Mouse (Mus musculus): ENCODE measurements around the gene Hdac4.

DNA sequence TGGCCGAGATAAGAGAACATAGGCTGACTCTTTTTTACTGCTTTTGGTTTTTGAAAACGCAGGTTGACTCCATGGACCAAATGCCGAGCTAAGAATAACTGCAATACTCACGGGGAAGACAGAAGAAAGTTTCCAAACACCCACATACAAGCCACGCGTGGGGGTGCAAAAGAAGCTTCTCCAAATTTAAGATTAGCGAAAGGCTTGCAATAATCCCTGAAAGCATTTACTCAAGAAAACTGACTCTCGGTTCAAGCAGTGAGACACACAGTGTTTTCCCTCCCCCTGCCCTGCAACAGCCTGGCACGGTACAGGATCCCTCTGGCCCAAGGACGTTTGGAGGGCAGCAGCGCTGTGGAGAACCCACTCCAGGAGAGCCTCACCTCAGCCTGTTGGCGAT is 315.3 kb downstream of the Hdac4 start:
- TF ChIP-seq CTCF (IDR thresholded peaks at IDR 0.05), result no peak
- no peak for TF ChIP-seq EP300 (IDR thresholded peaks at IDR 0.05)
